Mouse (Mus musculus) retina, embryonic 14.5 days (tissue): ENCODE data around the gene Bicdl1.

Source experiments
- DNase-seq: peaks from one replicate; pipeline ENCODE4 v3.0.0-alpha.2; 2015; ENCODE audit warnings: low spot score

The Bicdl1 gene

DNA sequence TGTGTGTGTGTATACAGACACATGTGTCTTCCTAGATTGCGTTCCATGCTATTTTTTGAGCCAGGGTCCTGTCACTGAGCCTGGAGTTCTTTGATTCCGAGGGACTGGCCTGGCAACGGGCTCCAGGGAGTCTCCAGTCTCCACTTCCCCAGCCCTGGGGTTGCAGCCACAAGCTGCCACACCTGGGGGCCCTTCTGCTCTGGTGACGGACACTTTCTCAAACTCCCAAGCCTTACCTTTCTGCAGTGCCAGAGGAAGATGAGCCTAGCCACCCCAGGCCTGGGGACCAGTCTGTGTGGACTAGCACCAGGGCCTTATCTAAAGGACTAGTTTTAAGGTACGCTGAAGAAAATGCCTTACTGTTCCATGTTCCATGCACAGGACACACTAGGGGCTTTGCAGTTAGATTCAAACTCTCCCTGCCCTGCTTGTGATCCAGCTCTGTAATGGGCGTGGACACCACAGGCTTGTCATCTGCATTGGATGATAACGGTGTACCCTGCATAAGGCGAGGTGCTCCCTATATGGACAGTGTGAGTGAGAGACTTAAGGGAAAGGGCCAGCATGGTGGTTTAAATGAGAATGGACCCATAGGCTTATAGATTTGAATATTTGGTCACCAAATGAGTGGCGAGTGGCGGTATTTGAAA, 105.1 kb downstream of the Bicdl1 start:
- no peak for DNase-seq

DNA sequence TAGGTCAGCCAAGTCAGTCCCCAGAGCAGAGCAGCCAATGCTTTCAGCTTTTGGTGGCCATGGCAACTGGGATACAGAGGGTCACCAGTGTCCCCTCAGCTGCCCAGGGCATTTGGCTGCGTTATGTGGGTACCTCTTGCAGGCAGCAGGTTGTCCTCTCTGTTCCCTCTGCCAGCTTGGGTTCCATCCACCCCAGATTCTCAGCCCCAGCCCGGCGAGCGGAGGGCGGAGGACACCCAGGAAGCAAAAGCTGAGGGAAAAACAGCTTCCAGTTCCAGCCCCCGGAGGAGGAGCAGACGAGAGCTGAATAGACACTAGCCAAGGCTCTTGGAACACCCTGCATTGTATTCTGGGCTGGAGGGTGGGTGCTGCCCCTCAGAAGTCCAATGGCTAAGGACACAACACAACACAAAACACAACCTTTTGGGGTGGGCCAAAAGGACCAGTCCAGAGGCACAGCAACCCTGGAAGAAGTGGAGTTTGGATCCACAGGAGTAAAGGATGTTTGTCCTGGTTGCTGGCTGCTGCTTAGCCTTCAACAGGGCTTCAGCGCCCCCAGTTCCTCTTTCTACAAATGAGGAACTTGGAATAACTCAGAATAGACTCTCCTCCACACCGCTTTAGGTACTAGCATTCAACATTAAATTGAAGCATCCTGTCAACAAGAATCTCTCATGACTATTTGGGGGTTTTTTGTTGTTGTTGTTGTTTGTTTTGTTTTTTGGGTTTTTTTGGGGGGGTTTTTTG, 107.6 kb downstream of the Bicdl1 start:
- DNase-seq, result no peak

DNA sequence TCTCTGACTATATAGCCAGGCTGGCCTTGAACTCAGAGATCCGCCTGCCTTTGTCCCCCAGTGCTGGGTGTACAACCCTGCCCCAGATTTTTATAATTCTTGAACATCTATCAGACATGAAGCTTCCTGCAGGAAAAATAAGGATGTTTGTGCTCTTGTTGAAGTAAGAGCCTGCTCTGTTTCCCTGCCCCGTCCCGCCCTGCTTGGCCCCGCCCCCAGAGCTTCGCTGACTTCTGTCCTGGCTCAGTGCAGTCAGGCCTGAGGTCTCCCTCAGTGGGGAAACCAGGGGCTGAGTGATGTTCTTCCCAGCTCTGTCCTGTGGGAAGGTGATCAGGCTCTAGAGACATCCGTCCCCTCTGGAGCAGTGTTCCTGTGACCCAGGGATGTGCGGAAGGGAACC, 108.7 kb downstream of the Bicdl1 start:
- no peak for DNase-seq

DNA sequence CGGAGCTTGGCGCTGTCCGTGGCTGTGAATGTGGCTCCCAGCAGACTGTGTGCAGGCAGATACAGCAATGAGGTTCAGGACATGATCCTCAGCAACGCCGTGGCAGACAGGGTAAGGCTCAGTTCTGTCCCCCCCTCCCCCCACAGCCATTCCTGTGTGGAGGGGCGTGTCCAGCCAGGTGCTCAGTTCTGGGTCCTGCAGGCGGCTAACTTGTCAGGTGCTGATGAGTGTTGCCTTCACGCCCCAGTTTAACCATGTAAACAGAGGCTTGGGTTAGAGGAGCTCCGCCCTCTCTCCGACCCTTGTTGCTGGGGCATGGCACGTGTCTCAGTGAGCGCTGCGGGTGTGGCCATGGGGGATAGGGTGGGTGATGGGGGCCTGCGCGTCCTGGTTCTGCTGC, 111.7 kb downstream of the Bicdl1 start:
- DNase-seq, result no peak

- peak; percentile 63 for DNase-seq
These were observed 116.5 kb downstream of the Bicdl1 start for GRCm38 (mm10) chr5:115614948-115615347.

DNA sequence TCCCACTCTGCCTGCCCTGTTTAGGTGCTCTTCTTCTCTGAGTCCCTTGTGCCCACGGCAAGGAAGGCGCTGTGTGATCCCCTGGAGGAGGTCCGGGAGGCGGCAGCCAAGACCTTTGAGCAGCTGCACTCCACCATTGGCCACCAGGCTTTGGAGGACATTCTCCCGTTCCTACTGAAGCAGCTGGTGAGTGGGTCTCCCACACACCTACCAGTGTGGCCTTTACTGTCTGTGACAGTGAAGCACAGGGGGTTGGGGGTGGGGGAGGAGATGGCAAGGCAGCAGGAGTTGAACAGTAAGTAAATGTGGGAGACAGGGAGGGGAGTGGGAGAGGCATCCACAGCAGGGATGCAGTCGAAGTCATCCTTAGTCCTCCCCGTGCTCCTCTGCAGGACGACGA, 118.1 kb downstream of the Bicdl1 start:
- no peak for DNase-seq

DNA sequence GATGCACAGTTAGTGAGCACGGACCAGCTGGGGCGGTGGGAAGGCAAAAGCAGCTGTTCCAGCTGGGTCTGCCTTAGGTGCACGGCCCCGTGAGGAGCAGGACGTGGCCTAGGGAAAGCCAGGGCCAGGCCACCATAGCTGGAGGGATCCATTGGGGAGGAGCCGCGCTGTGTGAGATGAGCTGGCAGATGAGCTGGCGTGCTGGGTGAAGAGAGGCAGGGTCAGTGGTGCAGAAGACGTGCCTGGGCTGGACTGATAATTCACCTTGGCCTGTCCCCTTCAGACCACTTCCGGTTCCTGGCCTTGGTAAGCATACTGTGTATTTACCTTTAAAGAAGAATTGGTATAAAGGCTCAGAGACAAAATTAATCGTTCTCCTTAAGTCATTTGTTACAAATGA, 119.9 kb downstream of the Bicdl1 start:
- no peak for DNase-seq

- DNase-seq, result no peak
These were observed 127.9 kb downstream of the Bicdl1 start for GRCm38 (mm10) chr5:115603561-115603960.
